ENCODE assay signal across 8 mouse cellular contexts in genomic region chr2:32908796-32909195, GRCm38 (mm10). TPM values are rescaled to one million over a fixed set of nuclear protein-coding genes. Genes with fewer than 3 reads are reported as not detected.
A peak's percentile ranks its signal among the peaks of the same experiment; 100 is the strongest.
DNase-seq lines count a peak whose midpoint lies in the region; ATAC-seq and TF ChIP-seq lines count a peak whose summit lies in the region.

No protein-coding gene starts in this region.

- peak overlapping the region; percentile 54 for H3K9ac ChIP-seq in heart, embryonic 12.5 days
- no peak overlapping the region for H3K9ac ChIP-seq in limb, embryonic 11.5 days (ENCODE audit: low read length)

- no peaks in the 10 kb centered on the region for H3K27me3 ChIP-seq in heart, embryonic 12.5 days (replicated peaks)
- no peaks in the 10 kb centered on the region for H3K27me3 ChIP-seq in limb, embryonic 11.5 days (ENCODE audit: control insufficient read depth, insufficient read depth, low read length)

- 15% methylated on average over 11 of the region's 11 CpGs for WGBS in heart, embryonic 12.5 days
- 72% methylated on average over 11 of the region's 11 CpGs for WGBS in limb, embryonic 11.5 days
- 28% methylated on average over 11 of the region's 11 CpGs for WGBS in olfactory bulb, adult 2 months

- H3K27ac ChIP-seq in left cerebral cortex, adult 2 months, result peak overlapping the region; percentile 86
- peak overlapping the region; percentile 98 for H3K27ac ChIP-seq in heart, embryonic 12.5 days (ENCODE audit: poor library complexity, severe bottlenecking)
- H3K27ac ChIP-seq in limb, embryonic 11.5 days (replicated peaks; ENCODE audit: low read depth, low read length), result peak overlapping the region; percentile 51; the same call in 1 of the 2 replicates
- peak overlapping the region; percentile 76 for H3K27ac ChIP-seq in olfactory bulb, adult 2 months (ENCODE audit: insufficient read depth, low read depth, low read length)

- peaks cover 34% of the 10 kb centered on the region for H3K36me3 ChIP-seq in heart, embryonic 12.5 days
- H3K36me3 ChIP-seq in limb, embryonic 11.5 days (ENCODE audit: control insufficient read depth, insufficient read depth, low read length), result no peaks in the 10 kb centered on the region; the same call in 1 of the 2 replicates

- no peak for TF ChIP-seq POLR2A in olfactory bulb, adult 2 months (IDR thresholded peaks at IDR 0.05; ENCODE audit: insufficient read depth, low read depth, low read length)

- peak overlapping the region; percentile 49 for H3K4me2 ChIP-seq in heart, embryonic 12.5 days
- H3K4me2 ChIP-seq in limb, embryonic 11.5 days (ENCODE audit: low read depth, severe bottlenecking), result no peak overlapping the region

- TF ChIP-seq CTCF in left cerebral cortex, adult 2 months (IDR thresholded peaks at IDR 0.05), result no peak
- no peak for TF ChIP-seq CTCF in olfactory bulb, adult 2 months (IDR thresholded peaks at IDR 0.05; ENCODE audit: insufficient read depth, low read depth, low read length)

- H3K4me3 ChIP-seq in left cerebral cortex, adult 2 months, result no peak overlapping the region
- no peak overlapping the region for H3K4me3 ChIP-seq in heart, embryonic 12.5 days
- H3K4me3 ChIP-seq in limb, embryonic 11.5 days (ENCODE audit: low read depth, low read length), result no peak overlapping the region
- H3K4me3 ChIP-seq in olfactory bulb, adult 2 months (ENCODE audit: insufficient read depth, low read depth, low read length), result no peak overlapping the region

- ATAC-seq in heart, embryonic 12.5 days (ENCODE audit: insufficient number of reproducible peaks, low FRiP score), result peak; percentile 66
- ATAC-seq in limb, embryonic 11.5 days (ENCODE audit: insufficient number of reproducible peaks, low FRiP score, low TSS enrichment, low read depth), result no peak

- DNase-seq in left cerebral cortex, adult 2 months (ENCODE audit: extremely low spot score in 1 of 2, low spot score in 2 of 2), result no peak
- DNase-seq in left cerebral cortex, postnatal 36 days (ENCODE audit: low spot score in 2 of 2), result no peak
- no peak for DNase-seq in limb, embryonic 11.5 days (ENCODE audit: low spot score)
- DNase-seq in spleen, postnatal 14 days (ENCODE audit: low spot score in 2 of 2), result no peak
- no peak for DNase-seq in layer of hippocampus, postnatal 14 days (ENCODE audit: low spot score in 2 of 2)
- DNase-seq in cerebellum, adult 8-10 months, result no peak

- H3K9me3 ChIP-seq in heart, embryonic 12.5 days (replicated peaks), result no peaks in the 10 kb centered on the region
- H3K9me3 ChIP-seq in limb, embryonic 11.5 days (ENCODE audit: control insufficient read depth, low read length), result no peaks in the 10 kb centered on the region

- intact Hi-C loops in left cerebral cortex, adult 2 months (cut with DNase I), result no loop called here
- intact Hi-C loops in left cerebral cortex, postnatal 36 days (cut with DNase I), result loop anchor here (2.0 kb wide), 1 partner anchor 32 kb away; the partner anchor contains the start of gene Fam129b

- peaks cover 73% of the 10 kb centered on the region for H3K4me1 ChIP-seq in heart, embryonic 12.5 days (replicated peaks)
- H3K4me1 ChIP-seq in limb, embryonic 11.5 days (ENCODE audit: control insufficient read depth, insufficient read depth, low read length), result peaks cover 24% of the 10 kb centered on the region
- peaks cover 51% of the 10 kb centered on the region for H3K4me1 ChIP-seq in olfactory bulb, adult 2 months (ENCODE audit: control insufficient read depth, insufficient read depth, low read length)

RNA-seq across cellular contexts. Expression of gene Fam129b, which starts 32.9 kb away (rescaled TPM):
- 10 to 100 TPM; 24.4 to 31.4 TPM for total RNA-seq in left cerebral cortex, adult 2 months (2021)
- total RNA-seq in left cerebral cortex, postnatal 36 days (2021), result 10 to 100 TPM; 22.6 to 23.7 TPM
- 62.0 and 64.4 TPM in 2 replicates for polyA plus RNA-seq in heart, embryonic 12.5 days (2016; fragmentation: Nextera tagmentation; extraction: Ambion mirVana)
- polyA plus RNA-seq in limb, embryonic 11.5 days (2014; fragmentation: Nextera tagmentation; extraction: Ambion mirVana), result 18.6 and 23.2 TPM in 2 replicates
- not detected in 2 replicates for polyA plus RNA-seq in olfactory bulb, adult 2 months (2012; ENCODE audit: insufficient read depth, insufficient read length, low replicate concordance, missing spikeins)
- 10 to 100 TPM; 15.2 to 18.7 TPM for total RNA-seq in layer of hippocampus, postnatal 14 days (2021)

RNA-seq across cellular contexts. Expression of gene Rpl12, which starts 52.6 kb away (rescaled TPM):
- 100 to 1,000 TPM; 110 to 129 TPM for total RNA-seq in left cerebral cortex, adult 2 months (2021)
- total RNA-seq in left cerebral cortex, postnatal 36 days (2021), result 100 to 1,000 TPM; 107 to 115 TPM
- 99.8 and 114 TPM in 2 replicates for polyA plus RNA-seq in heart, embryonic 12.5 days (2016; fragmentation: Nextera tagmentation; extraction: Ambion mirVana)
- polyA plus RNA-seq in limb, embryonic 11.5 days (2014; fragmentation: Nextera tagmentation; extraction: Ambion mirVana), result 191 and 198 TPM in 2 replicates
- polyA plus RNA-seq in olfactory bulb, adult 2 months (2012; ENCODE audit: insufficient read depth, insufficient read length, low replicate concordance, missing spikeins), result not detected in 2 replicates
- 100 to 1,000 TPM; 120 to 122 TPM for total RNA-seq in layer of hippocampus, postnatal 14 days (2021)

RNA-seq across cellular contexts. Expression of gene Lrsam1, which starts 52.6 kb away (rescaled TPM):
- 10 to 100 TPM; 37.6 to 38.2 TPM for total RNA-seq in left cerebral cortex, adult 2 months (2021)
- 10 to 100 TPM; 34.7 to 36.2 TPM for total RNA-seq in left cerebral cortex, postnatal 36 days (2021)
- 11.1 and 11.8 TPM in 2 replicates for polyA plus RNA-seq in heart, embryonic 12.5 days (2016; fragmentation: Nextera tagmentation; extraction: Ambion mirVana)
- 6.0 and 7.0 TPM in 2 replicates for polyA plus RNA-seq in limb, embryonic 11.5 days (2014; fragmentation: Nextera tagmentation; extraction: Ambion mirVana)
- polyA plus RNA-seq in olfactory bulb, adult 2 months (2012; ENCODE audit: insufficient read depth, insufficient read length, low replicate concordance, missing spikeins), result not detected in 2 replicates
- 10 to 100 TPM; 33.9 to 38.2 TPM for total RNA-seq in layer of hippocampus, postnatal 14 days (2021)
